Mouse (Mus musculus) ES-Bruce4 (cell line): ENCODE data around the gene Arnt2. TPM values are rescaled to one million over a fixed set of nuclear protein-coding genes. Genes with fewer than 3 reads are reported as not detected.

ENCODE experiments used
- H3K27ac ChIP-seq: 2 replicates; pipeline ENCODE4 v1.5.1; 2012; ENCODE audit warnings: low read length, inconsistent platforms; ENCODE audit not compliant: insufficient read depth
- H3K27me3 ChIP-seq: 2 replicates; pipeline ENCODE4 v1.6.1; 2012; ENCODE audit warnings: mild to moderate bottlenecking, low read length, inconsistent platforms; ENCODE audit not compliant: control insufficient read depth, poor library complexity, insufficient read depth, severe bottlenecking
- H3K36me3 ChIP-seq: 2 replicates; pipeline ENCODE4 v1.6.1; 2012; ENCODE audit warnings: inconsistent platforms, mild to moderate bottlenecking, low read length, moderate library complexity; ENCODE audit not compliant: control insufficient read depth, poor library complexity, insufficient read depth, severe bottlenecking
- H3K4me1 ChIP-seq: one replicate; pipeline ENCODE4 v1.8.1; 2011; ENCODE audit warnings: low read length; ENCODE audit not compliant: control insufficient read depth, insufficient read depth
- H3K4me3 ChIP-seq: 2 replicates; pipeline ENCODE4 v1.5.1; 2011; ENCODE audit warnings: low read depth, mild to moderate bottlenecking, low read length
- H3K9ac ChIP-seq: 2 replicates; pipeline ENCODE4 v1.6.1; 2012; ENCODE audit warnings: low read depth, mild to moderate bottlenecking, inconsistent platforms; ENCODE audit not compliant: poor library complexity, severe bottlenecking
- H3K9me3 ChIP-seq: replicated peaks from 2 replicates; pipeline ENCODE4 v1.6.1; 2012; ENCODE audit warnings: mild to moderate bottlenecking, low read length, inconsistent platforms; ENCODE audit not compliant: control insufficient read depth, poor library complexity, insufficient read depth, severe bottlenecking
- CTCF ChIP-seq: IDR thresholded peaks from one replicate; pipeline ENCODE4 v1.8.1; 2011; ENCODE audit warnings: low read depth, low read length
- EP300 ChIP-seq: IDR thresholded peaks from 2 replicates; pipeline ENCODE4 v1.6.1; 2011; ENCODE audit warnings: low read depth, low read length; ENCODE audit not compliant: insufficient read depth
- POLR2A ChIP-seq: IDR thresholded peaks from one replicate; pipeline ENCODE4 v1.8.1; 2011; ENCODE audit warnings: low read length; ENCODE audit not compliant: insufficient read depth
- polyA plus RNA-seq: library from polyadenylated mRNA; stranded (reverse); fragments of >200 nt; gene quantifications from 2 replicates; pipeline ENCODE4 v1.2.4, GENCODE M21; 2011; ENCODE audit warnings: low read depth; ENCODE audit not compliant: missing spikeins, insufficient read depth, insufficient read length

Arnt2 gene
- polyA plus RNA-seq, 1 experiment: 3.3 TPM

DNA sequence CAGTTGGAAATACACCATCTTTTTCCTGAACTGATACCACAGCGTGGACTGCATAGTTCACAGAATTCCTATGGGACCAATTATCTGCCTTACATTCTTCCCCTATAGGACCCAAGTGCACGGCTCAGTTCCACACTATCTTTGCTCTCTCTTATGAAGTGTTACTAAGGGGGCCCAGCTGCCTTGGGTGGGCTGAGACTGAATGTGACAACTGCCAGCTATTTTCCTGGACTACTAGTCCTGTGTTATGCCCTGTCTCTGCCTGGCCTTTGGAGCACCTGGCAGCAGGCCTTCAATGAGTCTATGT, 73.4 kb downstream of the Arnt2 start:
- Histone ChIP-seq H3K9ac (no peak overlapping the region), H3K4me3 (no peak overlapping the region), H3K9me3 (no peaks in the 10 kb centered on the region), H3K27ac (no peak overlapping the region), H3K27me3 (no peaks in the 10 kb centered on the region), H3K36me3 (no peaks in the 10 kb centered on the region), H3K4me1 (no peaks in the 10 kb centered on the region)
- TF ChIP-seq EP300 (no peak), POLR2A (no peak), CTCF (no peak)

DNA sequence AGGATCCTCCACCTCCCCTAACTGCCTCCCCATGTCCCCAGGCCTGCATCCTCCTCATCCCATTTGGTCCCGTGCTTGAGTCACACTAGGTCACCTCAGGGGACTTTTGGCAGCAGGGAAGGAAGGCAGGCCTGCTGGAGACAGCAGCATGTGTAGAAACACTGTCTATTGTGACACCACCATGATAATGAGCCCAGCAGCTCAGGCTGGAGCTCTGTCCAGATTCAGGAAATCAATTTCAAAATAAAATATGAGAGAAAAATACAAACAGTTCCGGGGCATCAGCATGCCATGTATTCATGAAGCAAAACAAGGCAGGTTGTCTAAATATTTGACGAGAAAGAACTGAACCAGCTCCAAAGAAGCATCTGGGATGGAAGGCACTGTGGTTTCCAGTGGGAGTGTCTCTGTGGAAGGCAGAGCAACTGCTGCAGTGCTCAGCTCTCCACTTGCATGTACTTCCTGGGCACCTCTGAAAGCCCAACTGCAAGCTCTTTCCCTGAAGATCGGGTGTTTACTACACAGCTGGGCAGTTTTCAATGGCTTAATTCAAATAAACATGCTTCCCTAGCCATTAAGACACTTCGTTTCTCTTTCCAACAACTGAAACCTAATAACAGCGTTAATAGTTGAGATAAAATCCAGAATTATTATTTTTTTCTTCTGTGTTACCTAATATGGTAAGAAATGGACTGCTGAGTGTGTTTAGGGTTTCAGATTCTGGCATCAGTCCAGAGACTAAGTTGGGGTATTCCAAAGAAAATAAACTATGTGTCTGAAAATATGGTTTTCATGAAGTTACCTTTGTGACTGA, 74.0 kb downstream of the Arnt2 start:
- no peaks in the 10 kb centered on the region for H3K36me3 ChIP-seq
- H3K27me3 ChIP-seq: no peaks in the 10 kb centered on the region
- no peak overlapping the region for H3K4me3 ChIP-seq
- no peak overlapping the region for H3K9ac ChIP-seq
- H3K27ac ChIP-seq: no peak overlapping the region
- no peaks in the 10 kb centered on the region for H3K9me3 ChIP-seq
- no peak for TF ChIP-seq CTCF
- TF ChIP-seq POLR2A: no peak
- TF ChIP-seq EP300: no peak
- no peaks in the 10 kb centered on the region for H3K4me1 ChIP-seq

DNA sequence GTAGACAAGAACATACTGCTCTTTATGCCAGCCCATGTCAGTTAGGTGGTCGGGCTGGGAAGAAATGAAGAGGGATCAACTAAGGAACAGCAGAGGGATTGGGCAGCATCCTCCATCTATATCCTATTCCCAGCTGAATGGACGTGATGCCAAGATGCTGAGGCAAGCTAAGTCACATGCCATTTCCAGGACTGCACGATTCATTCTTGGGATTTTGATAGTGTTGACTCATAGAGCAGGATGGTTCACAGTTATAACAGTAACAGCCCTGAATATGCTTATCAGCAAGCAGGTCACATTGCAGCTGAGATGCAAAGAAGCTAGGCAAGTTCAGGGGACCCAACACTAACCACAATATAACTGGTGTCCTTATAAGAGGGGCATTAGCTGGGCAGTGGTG, 76.0 kb downstream of the Arnt2 start:
- no peaks in the 10 kb centered on the region for H3K36me3 ChIP-seq
- no peak overlapping the region for H3K27ac ChIP-seq
- no peaks in the 10 kb centered on the region for H3K27me3 ChIP-seq
- no peak for TF ChIP-seq CTCF
- TF ChIP-seq POLR2A: no peak
- TF ChIP-seq EP300: no peak
- H3K4me3 ChIP-seq: no peak overlapping the region
- no peaks in the 10 kb centered on the region for H3K9me3 ChIP-seq
- H3K4me1 ChIP-seq: no peaks in the 10 kb centered on the region
- no peak overlapping the region for H3K9ac ChIP-seq

DNA sequence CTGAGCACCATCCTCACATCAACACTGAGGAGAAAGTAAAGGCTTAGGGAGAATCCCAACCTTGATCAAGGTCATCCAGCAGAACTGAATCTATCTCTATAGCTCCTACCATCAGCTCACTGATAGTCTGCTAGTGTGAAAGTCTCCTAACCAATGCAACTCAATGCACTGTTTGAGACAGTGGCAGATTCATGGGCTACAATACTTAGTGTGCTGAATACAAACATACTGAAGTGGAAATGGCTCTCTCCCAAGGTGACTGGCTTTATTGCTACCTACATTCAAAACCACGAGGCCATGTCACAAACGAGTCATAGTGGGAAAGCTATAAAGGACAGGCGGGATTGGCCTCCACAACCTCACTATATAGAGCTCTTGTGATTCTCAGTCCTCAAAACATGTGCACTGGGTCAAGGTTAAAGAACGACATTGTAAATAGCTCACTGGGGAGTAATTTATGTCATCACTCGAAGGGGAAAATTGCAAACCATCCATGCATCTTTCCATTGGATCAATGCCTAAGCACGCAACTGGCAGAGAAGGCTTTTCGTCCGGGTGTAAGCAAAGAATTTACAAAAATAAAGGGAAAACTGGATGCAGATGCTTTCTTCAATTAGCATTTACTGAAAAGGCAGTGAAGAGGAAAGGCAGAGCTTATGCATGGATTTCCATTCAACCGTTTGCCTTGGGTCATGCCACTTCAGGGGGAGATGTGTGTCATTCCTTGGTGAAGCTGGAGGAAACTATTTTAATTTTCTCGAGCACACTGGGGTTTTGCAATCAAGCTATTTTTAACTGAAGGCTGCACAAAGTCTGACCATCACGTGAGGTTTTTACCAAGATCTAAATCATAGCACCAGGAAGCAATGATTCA, 77.4 kb downstream of the Arnt2 start:
- Histone ChIP-seq H3K27ac (no peak overlapping the region), H3K27me3 (no peaks in the 10 kb centered on the region), H3K36me3 (no peaks in the 10 kb centered on the region), H3K9me3 (no peaks in the 10 kb centered on the region), H3K4me1 (no peaks in the 10 kb centered on the region), H3K9ac (no peak overlapping the region), H3K4me3 (no peak overlapping the region)
- TF ChIP-seq POLR2A (no peak), CTCF (no peak), EP300 (no peak)

DNA sequence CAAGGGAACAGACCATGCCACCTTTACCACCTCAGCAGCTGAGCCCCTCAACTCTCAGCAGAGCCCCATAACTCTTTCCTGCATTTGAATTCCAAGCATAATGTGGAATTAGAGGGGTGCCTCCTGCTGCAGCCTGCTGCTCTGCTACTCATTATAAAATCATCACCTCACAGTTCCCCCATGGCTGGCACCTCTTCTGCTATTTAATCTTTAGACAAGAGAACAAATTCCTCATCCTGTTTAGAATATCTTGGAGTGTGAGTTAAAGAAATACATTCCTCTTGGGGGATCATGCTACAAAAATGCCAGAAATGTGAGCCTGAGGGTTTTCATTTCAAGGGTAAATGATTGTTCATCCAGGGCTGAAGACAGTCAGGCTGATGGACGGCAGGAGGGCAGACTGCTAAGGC, 80.8 kb downstream of the Arnt2 start:
- TF ChIP-seq EP300 (no peak), CTCF (no peak), POLR2A (no peak)
- Histone ChIP-seq H3K4me3 (no peak overlapping the region), H3K36me3 (no peaks in the 10 kb centered on the region), H3K27me3 (no peaks in the 10 kb centered on the region), H3K9ac (no peak overlapping the region), H3K27ac (no peak overlapping the region), H3K4me1 (no peaks in the 10 kb centered on the region), H3K9me3 (no peaks in the 10 kb centered on the region)

DNA sequence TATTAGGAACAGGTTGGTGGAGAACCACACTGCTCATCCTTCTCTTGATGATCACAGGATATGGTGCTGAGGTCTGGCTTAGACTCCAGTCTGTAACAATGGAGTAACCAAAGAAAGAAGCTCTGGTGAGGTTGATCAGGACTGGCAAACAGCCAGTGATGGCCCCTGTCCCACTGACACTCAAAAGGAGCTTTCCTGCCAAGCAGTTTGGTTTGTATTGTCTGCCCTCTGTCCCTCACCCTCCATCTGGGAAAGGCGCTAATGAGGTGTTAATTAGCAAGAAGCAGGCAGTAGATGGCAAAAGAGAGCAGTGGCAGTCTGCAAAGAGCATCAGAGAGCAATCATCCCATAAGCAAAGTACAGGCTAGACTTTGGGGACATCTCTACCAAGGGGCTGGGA, 81.2 kb downstream of the Arnt2 start:
- H3K27me3 ChIP-seq: no peaks in the 10 kb centered on the region
- no peak for TF ChIP-seq CTCF
- no peak for TF ChIP-seq EP300
- no peak for TF ChIP-seq POLR2A
- H3K4me3 ChIP-seq: no peak overlapping the region
- H3K9me3 ChIP-seq: no peaks in the 10 kb centered on the region
- H3K4me1 ChIP-seq: no peaks in the 10 kb centered on the region
- H3K36me3 ChIP-seq: no peaks in the 10 kb centered on the region
- H3K9ac ChIP-seq: no peak overlapping the region
- H3K27ac ChIP-seq: no peak overlapping the region
